Mouse (Mus musculus) myocyte (in vitro differentiated cells): Measurements from ENCODE around the gene Gm6502. TPM values are rescaled to one million over a fixed set of nuclear protein-coding genes. Genes with fewer than 3 reads are reported as not detected.
"Not testable (repeated sequence)": the region's sequence is repeated elsewhere in the genome, so short reads cannot be mapped to it uniquely, and the experiment has no call there.

Experiments
- H3K27me3 ChIP-seq: one replicate; pipeline ENCODE4 v1.6.1; 2011; ENCODE audit not compliant: control insufficient read depth, insufficient read depth, insufficient read length
- H3K36me3 ChIP-seq: one replicate; pipeline ENCODE4 v1.6.1; 2011; ENCODE audit not compliant: control insufficient read depth, insufficient read depth
- H3K4me2 ChIP-seq: one replicate; pipeline ENCODE4 v1.6.1; 2011; ENCODE audit warnings: low read depth, control low read depth
- H3K4me3 ChIP-seq: one replicate; pipeline ENCODE4 v1.5.1; 2011; ENCODE audit warnings: mild to moderate bottlenecking, control low read depth, moderate library complexity
- H3K79me2 ChIP-seq: one replicate; pipeline ENCODE4 v1.6.1; 2011; ENCODE audit not compliant: control insufficient read depth, insufficient read depth
- H3ac ChIP-seq: one replicate; pipeline ENCODE4 v1.6.1; 2011; ENCODE audit not compliant: control insufficient read depth, insufficient read length
- polyA plus RNA-seq: library from polyadenylated mRNA; unstranded; fragments of >200 nt; fragmentation: generic; extraction: Trizol; gene quantifications from one replicate; pipeline ENCODE4 v1.2.1, GENCODE M21; 2012; ENCODE audit warnings: missing spikeins

The Gm6502 gene
- polyA plus RNA-seq, result not detected

DNA sequence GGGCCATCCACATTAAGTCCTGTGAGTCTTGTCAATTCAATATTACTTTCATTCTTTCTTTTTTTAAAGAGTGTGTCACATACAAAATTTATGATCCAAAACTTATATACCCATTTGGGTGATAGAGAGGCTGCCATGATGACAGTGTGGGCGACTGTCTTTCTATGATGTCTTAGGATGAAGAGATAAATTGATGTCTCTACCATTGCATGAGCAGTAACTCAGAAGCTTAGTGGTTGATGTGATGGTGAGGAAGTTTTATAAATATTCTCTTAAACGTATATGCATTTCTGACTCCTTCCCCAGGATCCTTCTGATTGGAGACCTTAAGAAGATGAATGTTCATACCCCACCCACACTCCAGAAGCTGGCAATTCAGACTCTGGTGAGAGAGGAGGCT, at the start of gene Gm6502:
Gm6502 (plus strand) TSS at position 301 of the 400 bp plus-strand sequence.
- H3K4me3 ChIP-seq, H3K4me2 ChIP-seq, H3K27me3 ChIP-seq, H3ac ChIP-seq, H3K79me2 ChIP-seq, H3K36me3 ChIP-seq: not testable (repeated sequence)

DNA sequence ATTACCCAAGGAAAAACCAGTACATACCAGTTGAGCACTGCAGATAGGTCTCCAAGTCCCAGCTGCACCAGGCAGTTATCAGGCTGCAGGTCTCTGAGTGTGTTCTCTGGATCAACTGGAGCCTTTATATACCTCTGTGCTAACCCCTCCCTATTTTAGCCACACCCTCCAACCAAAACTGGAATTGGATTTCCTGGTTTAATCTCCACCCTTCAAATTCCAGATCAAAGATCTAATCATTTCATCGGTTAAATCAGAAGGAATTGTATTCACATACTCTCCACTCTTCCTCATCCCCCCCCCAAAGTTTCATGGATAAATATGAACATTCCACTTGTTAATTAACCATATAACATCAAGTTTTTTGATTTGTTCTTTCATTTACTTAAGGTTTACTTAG, 7.5 kb upstream of the Gm6502 start, which contains the start of gene A430089I19Rik:
A430089I19Rik (minus strand) TSS at position 101 of the 400 bp plus-strand sequence.
- H3K4me2 ChIP-seq, H3K36me3 ChIP-seq, H3K4me3 ChIP-seq, H3ac ChIP-seq, H3K27me3 ChIP-seq, H3K79me2 ChIP-seq: not testable (repeated sequence)

DNA sequence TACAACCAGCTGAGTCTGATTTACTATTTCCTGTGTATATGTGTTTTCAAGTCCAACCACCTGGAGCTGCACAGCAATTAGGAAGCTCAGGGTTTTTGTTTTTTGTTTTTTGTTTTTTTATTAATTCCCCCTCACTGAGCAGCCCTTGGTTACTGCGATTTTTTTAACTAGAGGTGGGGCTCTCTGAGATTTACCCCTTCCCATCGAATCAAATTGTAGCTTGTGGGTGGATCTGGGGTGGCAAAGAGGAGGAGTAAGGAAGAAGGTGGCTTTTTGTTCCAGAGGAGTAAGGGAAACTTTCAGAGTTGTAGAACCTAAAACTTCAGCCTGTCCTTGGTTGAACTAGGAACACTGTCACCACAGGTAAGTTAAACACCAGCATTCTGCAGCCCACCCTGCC, 25.2 kb downstream of the Gm6502 start, which contains the start of gene AA792892:
AA792892 (plus strand) TSS at position 301 of the 400 bp plus-strand sequence.
- H3K27me3 ChIP-seq, H3ac ChIP-seq: not testable (repeated sequence)

More for the DNA sequence above, 25.2 kb downstream of the Gm6502 start, which contains the start of gene AA792892:
- H3K4me3 ChIP-seq, H3K36me3 ChIP-seq, H3K79me2 ChIP-seq, H3K4me2 ChIP-seq: not testable (repeated sequence)

Other genes with a start within 250 kb of the Gm6502 start
- gene BC061212, start 243.9 kb upstream of the Gm6502 start, polyA plus RNA-seq, result not detected
- gene Gm6351, start 238.1 kb upstream of the Gm6502 start, polyA plus RNA-seq, result not detected
- gene Gm3106, start 96.4 kb upstream of the Gm6502 start, polyA plus RNA-seq, result not detected
- not detected for gene A430089I19Rik, start 7.6 kb upstream of the Gm6502 start, polyA plus RNA-seq
- gene AA792892, start 25.3 kb downstream of the Gm6502 start, polyA plus RNA-seq, result not detected
- not detected for gene Gm7682, start 131.3 kb downstream of the Gm6502 start, polyA plus RNA-seq
- not detected for gene Gm3139, start 211.9 kb downstream of the Gm6502 start, polyA plus RNA-seq